Mouse (Mus musculus) thymus, adult 2 months (tissue): ENCODE measurements around the gene Traf3ip1. TPM values are rescaled to one million over a fixed set of nuclear protein-coding genes. Genes with fewer than 3 reads are reported as not detected.

Experiments
- DNase-seq: peaks from one replicate; pipeline ENCODE4 v3.0.0; 2021
- H3K27ac ChIP-seq: fragments of 200-500 bp; 2 replicates; pipeline ENCODE4 v1.5.1; 2012; ENCODE audit warnings: low read length, control low read depth; ENCODE audit not compliant: control insufficient read depth, insufficient read depth
- H3K27me3 ChIP-seq: fragments of 200-500 bp; 2 replicates; pipeline ENCODE4 v1.6.1; 2012; ENCODE audit warnings: mild to moderate bottlenecking, low read length, moderate library complexity, mixed read lengths; ENCODE audit not compliant: control insufficient read depth, insufficient read depth
- H3K36me3 ChIP-seq: fragments of 200-500 bp; 2 replicates; pipeline ENCODE4 v1.6.1; 2012; ENCODE audit warnings: mild to moderate bottlenecking, low read length, moderate library complexity; ENCODE audit not compliant: control insufficient read depth, insufficient read depth
- H3K4me1 ChIP-seq: fragments of 200-500 bp; replicated peaks from 2 replicates; pipeline ENCODE4 v1.6.1; 2012; ENCODE audit warnings: low read length; ENCODE audit not compliant: control insufficient read depth, insufficient read depth
- H3K4me3 ChIP-seq: fragments of 200-500 bp; 2 replicates; pipeline ENCODE4 v1.5.1; 2012; ENCODE audit warnings: mild to moderate bottlenecking, low read length, control low read depth, moderate library complexity; ENCODE audit not compliant: control insufficient read depth, insufficient read depth
- CTCF ChIP-seq: fragments of 200-500 bp; IDR thresholded peaks from 2 replicates; pipeline ENCODE4 v1.5.1; 2012; ENCODE audit warnings: mild to moderate bottlenecking, control low read depth, low read length, moderate library complexity, borderline replicate concordance; ENCODE audit not compliant: control insufficient read depth, poor library complexity, insufficient read depth; ENCODE audit errors: extremely low read depth
- POLR2A ChIP-seq: fragments of 200-500 bp; IDR thresholded peaks from 2 replicates; pipeline ENCODE4 v1.6.1; 2012; ENCODE audit warnings: mild to moderate bottlenecking, low read length, control low read depth, moderate library complexity; ENCODE audit not compliant: control insufficient read depth, poor library complexity, insufficient read depth; ENCODE audit errors: extremely low read depth
- WGBS: fragments of 180-500 bp; shearing (Covaris S2); methylation state at CpG from one replicate; pipeline ENCODE4 v1.1.7; 2018; 5-methylcytosine and 5-hydroxymethylcytosine counted together
- polyA plus RNA-seq: library from polyadenylated mRNA; depleted of rRNA; stranded (reverse); fragments of >200 nt; gene quantifications from 2 replicates; pipeline ENCODE4 v1.2.3, GENCODE M21; 2012; rRNA removed

Gene Traf3ip1
- polyA plus RNA-seq, 1 experiment = 7.7 TPM

GRCm38 (mm10) chr1:91567269-91567668 lies 72.8 kb downstream of the Traf3ip1 start:
- Histone ChIP-seq H3K36me3 (no peaks in the 10 kb centered on the region), H3K4me3 (no peak overlapping the region), H3K27ac (no peak overlapping the region), H3K4me1 (no peaks in the 10 kb centered on the region), H3K27me3 (no peaks in the 10 kb centered on the region)
- TF ChIP-seq CTCF (no peak), POLR2A (no peak)
- no peak for DNase-seq
- WGBS = 84% methylated on average over 2 of the region's 2 CpGs

- no peak overlapping the region for H3K27ac ChIP-seq
- no peaks in the 10 kb centered on the region for H3K36me3 ChIP-seq
- 52% methylated on average over 10 of the region's 10 CpGs for WGBS
- H3K4me1 ChIP-seq = no peaks in the 10 kb centered on the region
- no peaks in the 10 kb centered on the region for H3K27me3 ChIP-seq
- TF ChIP-seq CTCF = no peak
- TF ChIP-seq POLR2A = no peak
- no peak overlapping the region for H3K4me3 ChIP-seq
- DNase-seq = no peak
These were observed 78.0 kb downstream of the Traf3ip1 start for GRCm38 (mm10) chr1:91572458-91572857.

- Histone ChIP-seq H3K4me3 (no peak overlapping the region), H3K4me1 (no peaks in the 10 kb centered on the region), H3K36me3 (no peaks in the 10 kb centered on the region), H3K27ac (no peak overlapping the region), H3K27me3 (no peaks in the 10 kb centered on the region)
- 73% methylated on average over 3 of the region's 3 CpGs for WGBS
- TF ChIP-seq CTCF (no peak), POLR2A (no peak)
- DNase-seq = peak; percentile 74
These were observed 79.8 kb downstream of the Traf3ip1 start for GRCm38 (mm10) chr1:91574208-91574607.

DNA sequence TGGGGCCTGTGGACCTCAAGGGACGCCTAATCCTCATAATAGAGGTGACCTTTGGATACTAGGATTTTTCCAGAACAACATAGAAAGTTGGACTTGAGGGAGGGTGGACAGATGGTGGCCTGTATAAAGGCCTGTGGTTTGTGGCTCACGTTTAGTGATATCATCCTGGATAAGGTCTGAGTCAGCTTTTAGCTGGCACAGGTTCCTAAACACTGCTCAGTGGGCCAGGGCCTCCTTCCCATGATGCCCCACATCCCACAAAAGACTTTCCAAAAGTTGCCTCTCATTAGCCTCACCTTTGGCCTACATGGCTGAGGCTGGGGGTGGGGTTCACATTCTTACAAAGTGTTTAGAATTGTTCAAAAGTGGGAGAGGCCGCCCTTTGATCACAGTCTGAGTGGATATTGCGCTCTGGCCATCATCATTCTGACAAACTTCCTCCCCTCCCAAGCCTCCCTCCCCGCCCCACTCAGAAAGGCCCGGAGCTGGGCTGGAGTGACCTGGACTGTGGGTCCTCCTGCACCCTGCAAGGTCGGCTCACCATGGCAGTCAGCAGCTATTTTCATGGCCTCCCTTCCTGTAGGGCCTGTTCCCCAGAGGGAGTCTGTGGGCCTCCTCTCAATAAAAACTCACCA lies 83.6 kb downstream of the Traf3ip1 start:
- TF ChIP-seq CTCF (no peak), POLR2A (no peak)
- H3K27ac ChIP-seq = no peak overlapping the region
- 83% methylated on average over 7 of the region's 7 CpGs for WGBS
- no peaks in the 10 kb centered on the region for H3K36me3 ChIP-seq
- H3K27me3 ChIP-seq = no peaks in the 10 kb centered on the region
- no peak for DNase-seq
- H3K4me3 ChIP-seq = no peak overlapping the region
- no peaks in the 10 kb centered on the region for H3K4me1 ChIP-seq

Other genes starting within 250 kb of the Traf3ip1 start
- gene Ube2f, start 244.3 kb upstream of the Traf3ip1 start, polyA plus RNA-seq = 32.5 and 36.7 TPM in 2 replicates
- 25.6 and 25.9 TPM in 2 replicates for gene Scly, start 196.3 kb upstream of the Traf3ip1 start, polyA plus RNA-seq
- gene Espnl, start 172.6 kb upstream of the Traf3ip1 start, polyA plus RNA-seq = 0.71 and 0.85 TPM in 2 replicates
- 0.68 and 4.0 TPM in 2 replicates for gene Klhl30, start 143.6 kb upstream of the Traf3ip1 start, polyA plus RNA-seq
- 1.4 and 2.5 TPM in 2 replicates for gene Erfe, start 128.2 kb upstream of the Traf3ip1 start, polyA plus RNA-seq
- gene Ilkap, start 95.8 kb upstream of the Traf3ip1 start, polyA plus RNA-seq = 90.3 and 104 TPM in 2 replicates
- gene Hes6, start 80.6 kb upstream of the Traf3ip1 start, polyA plus RNA-seq = 200 and 203 TPM in 2 replicates
- 3.3 and 3.4 TPM in 2 replicates for gene Per2, start 35.3 kb upstream of the Traf3ip1 start, polyA plus RNA-seq
- 8.7 and 10.4 TPM in 2 replicates for gene Asb1, start 45.9 kb downstream of the Traf3ip1 start, polyA plus RNA-seq